Mouse (Mus musculus) frontal cortex, postnatal 14 days (tissue): ENCODE results near the gene Adprhl2.

ENCODE experiments used
- DNase-seq, 2 experiments: peaks; one replicate each; pipeline ENCODE4 v3.0.0; 2022; ENCODE audit warnings: low spot score in 2 of 2

The Adprhl2 gene

DNA sequence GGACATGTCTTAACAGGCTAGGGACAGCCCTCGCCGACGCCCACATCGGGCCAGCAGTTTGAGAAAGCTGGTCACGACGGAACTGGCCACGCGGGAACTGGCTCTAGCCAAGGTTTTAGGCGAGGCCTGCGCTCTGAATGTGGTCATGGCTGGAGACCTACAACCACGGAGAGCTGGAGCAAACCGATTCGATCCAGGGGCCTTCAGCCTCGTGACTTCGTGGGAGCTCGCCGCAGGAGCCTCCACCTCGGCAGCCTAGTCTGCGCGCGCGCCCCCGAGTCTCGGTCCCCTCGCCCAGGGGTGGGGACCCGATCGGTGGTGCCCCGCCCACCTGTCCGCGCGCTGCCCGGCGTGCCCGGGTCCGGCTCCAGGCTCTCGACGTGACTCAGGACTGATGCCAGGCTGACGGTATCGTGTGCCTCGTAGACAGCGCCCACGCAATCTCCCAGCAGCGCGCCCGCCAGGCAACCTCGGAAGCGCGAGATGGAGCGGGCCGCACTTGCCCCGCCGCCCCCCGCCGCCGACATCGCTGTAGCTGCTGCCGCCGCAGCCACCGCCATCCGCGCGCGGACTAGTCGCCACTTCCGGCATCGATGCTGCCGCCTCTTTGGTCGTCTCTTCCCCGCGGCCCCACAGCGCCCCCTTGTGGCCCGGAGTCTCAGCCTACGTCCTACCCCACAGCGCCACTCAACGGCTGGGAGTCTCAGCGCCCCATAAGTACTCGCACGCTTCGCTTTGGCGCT lies at the start of gene Adprhl2:
Adprhl2 (minus strand) TSS at position 593 of the 743 bp plus-strand sequence.
- peak; percentile 94 to 99 for DNase-seq

GRCm38 (mm10) chr4:126360069-126360468 lies 38.6 kb upstream of the Adprhl2 start:
- no peak for DNase-seq

- no peak for DNase-seq
These were observed 21.9 kb upstream of the Adprhl2 start for GRCm38 (mm10) chr4:126343451-126343850.

GRCm38 (mm10) chr4:126339461-126339860 lies 18.0 kb upstream of the Adprhl2 start:
- no peak for DNase-seq

DNA sequence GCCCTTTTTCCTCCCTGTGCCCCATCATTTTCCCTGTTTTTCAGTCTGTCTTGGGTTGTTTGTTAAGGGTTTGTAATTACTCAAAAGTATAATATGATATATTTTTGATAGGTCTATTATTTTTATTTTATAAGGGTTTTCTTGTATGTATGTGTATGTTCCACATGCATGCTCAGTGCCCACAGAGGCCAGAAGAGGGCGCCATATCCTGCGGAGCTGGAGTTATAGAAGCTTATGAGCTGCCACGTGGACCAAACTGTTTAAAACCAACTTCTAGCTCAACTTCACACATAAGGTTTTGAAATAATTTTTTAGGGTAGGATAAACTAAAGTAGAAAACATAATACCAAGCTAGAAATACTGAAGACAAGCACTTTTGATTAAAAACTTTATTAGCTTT lies 10.9 kb upstream of the Adprhl2 start:
- DNase-seq: no peak

DNA sequence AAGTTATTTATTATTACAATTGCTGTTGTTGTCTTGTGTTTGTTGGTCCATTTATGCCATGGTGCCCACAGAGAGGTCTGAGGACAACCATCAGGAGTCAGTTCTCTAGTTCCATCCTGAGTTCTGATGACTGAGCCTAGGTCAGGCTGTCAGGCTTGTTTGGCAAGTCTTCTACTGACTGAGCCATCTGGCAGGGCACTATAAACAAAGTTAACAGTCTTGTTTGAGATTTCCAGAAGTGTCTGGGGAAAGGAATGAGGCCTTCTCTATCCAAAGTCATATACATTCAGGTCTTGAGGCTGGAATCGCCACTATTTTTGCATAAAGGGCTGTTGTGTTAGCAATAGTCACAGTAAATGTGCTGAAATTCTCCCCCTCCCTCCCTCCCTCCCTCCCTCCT lies 10.2 kb upstream of the Adprhl2 start:
- no peak for DNase-seq

GRCm38 (mm10) chr4:126330295-126330694 lies 8.8 kb upstream of the Adprhl2 start:
- DNase-seq: no peak

DNA sequence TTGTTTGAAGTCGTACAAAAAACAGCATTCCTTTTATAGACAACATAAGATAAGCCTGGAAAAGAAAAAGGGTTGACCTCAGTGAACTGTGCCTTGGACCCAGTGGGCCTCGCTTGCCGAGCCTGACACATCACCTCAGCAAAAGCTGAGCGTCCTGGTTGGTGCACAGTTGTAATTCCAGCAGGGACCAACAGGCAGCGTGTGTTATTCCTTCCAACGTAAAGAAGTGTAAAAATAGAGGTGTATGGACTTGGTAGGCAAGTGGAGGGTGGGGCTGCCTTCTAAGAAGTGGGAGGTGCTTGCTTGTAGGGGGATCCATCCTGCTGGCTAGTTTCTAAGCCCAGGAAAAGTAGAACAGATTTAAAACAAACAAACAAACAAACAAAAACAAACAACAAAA lies 4.5 kb upstream of the Adprhl2 start:
- DNase-seq: no peak

GRCm38 (mm10) chr4:126325281-126325861 lies 3.9 kb upstream of the Adprhl2 start, which contains the start of gene Tekt2:
Gene Tekt2 (minus strand): TSS chr4:126325688.
- no peak for DNase-seq

- DNase-seq: no peak
These were observed 3.4 kb upstream of the Adprhl2 start for GRCm38 (mm10) chr4:126324861-126325260.

DNA sequence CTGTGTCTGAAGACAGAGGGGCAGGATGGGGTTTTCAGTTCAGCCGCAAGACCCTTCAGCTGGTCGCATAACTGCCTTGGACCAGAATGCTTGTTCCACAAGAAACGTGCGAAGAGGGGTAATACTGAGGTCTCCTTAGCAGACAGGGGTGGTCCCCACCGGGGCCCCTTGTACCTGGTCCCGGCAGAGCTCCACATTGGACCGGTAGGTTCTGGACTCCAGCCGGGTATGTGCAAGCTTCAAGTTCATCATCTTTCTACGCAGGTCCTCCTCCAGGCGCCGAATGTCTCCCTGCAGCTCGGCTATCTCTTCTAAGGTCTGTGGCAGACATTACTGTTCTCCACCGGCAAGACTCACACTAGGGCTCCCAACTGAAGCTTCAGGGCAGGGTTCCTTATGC lies 1.1 kb upstream of the Adprhl2 start:
- DNase-seq: no peak

DNA sequence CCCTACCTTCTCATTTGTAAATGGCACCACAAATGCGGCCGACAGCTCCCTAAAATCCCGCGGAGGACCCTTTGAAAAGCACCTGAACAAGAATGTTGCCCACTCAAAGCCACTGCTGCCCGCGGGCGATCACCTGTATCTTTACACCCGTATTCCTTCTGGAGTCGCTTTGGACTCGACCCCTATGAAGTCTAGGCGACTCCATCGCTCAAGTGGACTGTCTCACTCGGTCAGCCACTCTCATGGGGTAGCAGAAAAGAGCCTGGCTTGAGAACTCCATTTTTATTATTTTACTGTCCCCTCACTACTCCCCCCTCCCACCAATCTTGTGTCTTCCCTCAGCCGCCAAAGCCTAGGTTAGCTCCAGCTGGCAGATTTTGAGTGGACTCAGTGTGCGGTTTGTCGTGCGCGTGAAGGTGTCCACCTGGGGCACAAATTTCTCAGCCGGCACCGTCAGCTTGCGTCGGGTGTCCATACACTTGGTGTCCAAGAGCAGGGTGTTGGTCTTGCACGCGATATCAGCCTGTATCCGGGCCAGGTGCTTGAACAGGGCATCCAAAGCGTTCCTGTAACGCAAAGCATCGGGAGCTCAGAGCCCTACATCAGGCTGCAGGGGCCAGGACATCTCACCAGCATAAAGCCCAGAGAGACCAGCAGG lies 480 bp upstream of the Adprhl2 start:
- no peak for DNase-seq

GRCm38 (mm10) chr4:126319806-126320205 lies 1.7 kb downstream of the Adprhl2 start:
- DNase-seq: no peak

- DNase-seq: no peak
These were observed 5.0 kb downstream of the Adprhl2 start for GRCm38 (mm10) chr4:126316443-126317040.

DNA sequence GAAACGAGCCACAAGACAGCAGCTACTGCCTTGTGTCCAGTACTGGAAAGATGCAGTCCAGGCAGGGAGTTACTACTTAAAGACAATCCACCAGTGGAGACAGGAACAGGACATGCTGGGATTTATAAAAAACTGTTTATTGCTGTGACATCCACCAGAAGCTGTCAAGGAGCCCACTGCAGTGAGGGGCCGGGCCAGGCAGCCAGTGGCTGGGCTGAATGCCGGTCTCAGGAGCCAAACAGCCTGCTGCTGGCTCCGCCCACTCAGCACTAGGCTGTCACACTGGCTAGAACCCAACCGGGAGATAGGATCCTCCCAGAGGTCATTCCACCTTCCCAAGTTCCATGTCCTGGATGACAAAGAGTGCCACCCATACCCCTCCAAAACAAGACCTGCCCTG lies 5.6 kb downstream of the Adprhl2 start:
- DNase-seq: no peak

DNA sequence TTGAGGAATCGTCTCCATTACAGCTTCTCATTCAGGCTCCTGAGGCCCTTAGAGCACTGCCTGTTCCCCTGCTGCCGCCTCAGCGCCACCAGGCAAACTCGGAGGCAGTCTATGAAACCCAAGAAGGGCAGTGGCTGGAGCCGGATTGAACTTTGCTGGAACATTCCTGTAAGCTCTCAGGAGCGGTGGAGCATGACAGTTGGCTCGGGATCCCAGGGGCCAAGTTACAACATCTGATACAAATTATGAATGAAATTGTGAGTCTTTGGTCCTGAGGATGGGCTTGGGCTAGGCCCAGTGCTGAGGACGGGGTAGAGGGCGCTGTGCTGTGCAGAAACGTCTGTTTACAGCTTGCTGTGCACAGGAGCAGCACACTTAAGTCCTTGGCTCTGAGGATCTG lies 7.1 kb downstream of the Adprhl2 start:
- no peak for DNase-seq

DNA sequence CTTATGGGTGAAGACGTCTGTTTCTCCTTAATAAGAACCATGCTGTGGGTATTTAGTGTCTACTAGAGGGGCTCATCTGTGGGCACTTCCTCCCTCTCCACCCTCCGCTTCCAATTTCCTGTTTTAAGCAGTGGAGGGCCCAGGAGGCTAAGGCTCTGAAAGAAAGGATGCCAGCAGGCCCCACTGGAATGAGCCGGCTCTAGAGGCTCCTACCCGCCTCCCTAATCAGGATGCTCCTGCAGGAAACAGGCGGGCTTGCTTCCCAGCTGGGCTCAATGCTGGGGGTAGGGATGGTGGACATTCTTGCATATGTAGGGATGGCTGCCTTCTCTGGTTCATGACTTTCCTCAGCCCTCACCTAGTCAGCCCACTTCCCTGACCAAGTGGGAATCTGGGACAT lies 8.3 kb downstream of the Adprhl2 start:
- no peak for DNase-seq

DNA sequence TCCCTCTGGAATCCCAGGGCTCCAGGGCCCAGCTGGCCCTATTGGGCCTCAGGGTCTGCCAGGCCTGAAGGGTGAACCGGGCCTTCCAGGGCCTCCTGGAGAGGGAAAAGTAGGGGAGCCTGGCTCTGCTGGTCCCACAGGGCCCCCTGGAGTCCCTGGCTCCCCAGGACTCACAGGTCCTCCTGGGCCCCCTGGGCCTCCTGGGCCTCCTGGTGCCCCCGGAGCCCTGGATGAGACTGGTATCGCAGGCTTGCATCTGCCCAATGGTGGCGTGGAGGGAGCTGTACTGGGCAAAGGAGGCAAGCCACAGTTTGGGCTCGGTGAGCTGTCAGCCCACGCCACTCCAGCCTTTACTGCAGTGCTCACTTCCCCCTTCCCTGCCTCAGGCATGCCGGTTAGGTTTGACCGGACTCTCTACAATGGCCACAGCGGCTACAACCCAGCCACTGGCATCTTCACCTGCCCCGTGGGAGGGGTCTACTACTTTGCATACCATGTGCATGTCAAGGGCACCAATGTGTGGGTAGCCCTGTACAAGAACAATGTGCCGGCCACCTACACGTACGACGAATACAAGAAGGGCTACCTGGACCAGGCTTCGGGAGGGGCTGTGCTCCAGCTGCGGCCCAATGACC lies 9.8 kb downstream of the Adprhl2 start:
- no peak for DNase-seq

GRCm38 (mm10) chr4:126310344-126310743 lies 11.2 kb downstream of the Adprhl2 start:
- DNase-seq: no peak

DNA sequence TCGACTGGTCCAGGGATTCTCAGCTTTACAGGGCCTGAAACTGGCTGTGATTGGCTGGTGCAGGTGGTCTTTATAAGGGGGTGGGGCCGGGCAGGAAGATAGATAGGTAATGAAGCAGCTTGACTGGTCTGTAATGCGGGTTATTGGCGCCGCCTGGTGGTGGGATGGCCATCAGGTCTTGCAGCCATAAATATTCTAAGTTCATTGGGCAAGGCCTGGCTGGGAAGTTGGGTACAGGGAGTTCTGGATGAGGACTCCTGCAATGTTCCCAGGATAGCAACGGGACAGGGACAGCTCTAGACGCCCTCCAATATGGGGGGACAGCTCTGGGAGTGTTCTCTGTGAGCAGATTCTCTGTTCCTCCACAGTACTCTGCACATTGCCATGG lies 11.6 kb downstream of the Adprhl2 start:
- DNase-seq: peak; percentile 71 to 85

DNA sequence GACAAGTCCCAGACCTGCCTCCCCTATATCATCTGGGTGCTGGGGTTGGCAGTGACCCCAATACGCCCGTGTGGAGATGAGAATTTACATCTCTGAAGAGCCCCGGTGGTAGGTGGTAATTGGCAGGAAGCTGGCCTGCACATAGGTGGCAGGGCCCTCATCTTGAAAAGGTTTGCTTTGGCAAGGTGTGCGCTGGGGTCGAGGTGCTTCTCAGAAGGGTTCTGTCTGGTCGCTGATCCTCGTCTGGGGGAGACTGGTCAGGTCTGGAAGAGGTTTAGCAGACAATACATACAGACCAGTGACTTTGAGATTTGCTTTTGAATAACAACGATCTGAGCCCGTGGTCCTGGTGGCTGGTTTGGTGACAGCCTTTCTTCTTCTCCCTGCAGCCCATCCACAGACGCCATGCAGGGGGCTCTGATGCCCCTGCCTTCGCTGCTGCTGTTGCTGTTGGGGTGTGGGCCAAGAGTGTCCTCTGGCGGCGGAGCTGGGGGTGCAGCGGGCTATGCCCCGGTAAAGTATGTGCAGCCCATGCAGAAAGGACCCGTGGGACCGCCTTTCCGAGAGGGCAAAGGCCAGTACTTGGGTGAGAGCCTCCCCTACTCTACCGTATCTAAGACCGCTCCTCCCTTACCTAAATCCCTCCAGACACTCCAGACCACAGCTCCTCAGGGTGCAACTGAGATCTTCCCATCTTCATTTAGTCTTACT lies 12.1 kb downstream of the Adprhl2 start:
- no peak for DNase-seq

DNA sequence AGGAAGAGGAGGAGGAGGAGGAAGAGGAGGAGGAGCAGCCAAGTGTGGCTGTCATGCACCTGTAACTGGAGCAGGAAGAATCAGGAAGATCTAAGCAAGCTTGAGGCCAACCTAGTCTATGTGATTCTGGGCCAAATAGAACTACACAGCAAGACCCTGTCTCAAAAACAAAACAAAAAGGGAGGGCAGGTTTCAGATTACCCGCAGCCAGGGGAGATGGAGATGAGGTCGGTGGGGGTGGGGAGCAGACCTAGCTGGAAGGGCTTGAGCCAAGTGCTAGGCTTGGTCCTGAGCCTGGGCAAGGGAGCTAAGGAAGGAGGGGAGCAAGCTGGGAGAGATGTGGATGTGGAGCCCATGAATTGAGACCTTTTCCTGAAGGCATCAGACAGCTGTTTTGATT lies 14.7 kb downstream of the Adprhl2 start:
- no peak for DNase-seq
